Comparison of ENCODE assay signal across 17 mouse cellular contexts in the genomic region with DNA sequence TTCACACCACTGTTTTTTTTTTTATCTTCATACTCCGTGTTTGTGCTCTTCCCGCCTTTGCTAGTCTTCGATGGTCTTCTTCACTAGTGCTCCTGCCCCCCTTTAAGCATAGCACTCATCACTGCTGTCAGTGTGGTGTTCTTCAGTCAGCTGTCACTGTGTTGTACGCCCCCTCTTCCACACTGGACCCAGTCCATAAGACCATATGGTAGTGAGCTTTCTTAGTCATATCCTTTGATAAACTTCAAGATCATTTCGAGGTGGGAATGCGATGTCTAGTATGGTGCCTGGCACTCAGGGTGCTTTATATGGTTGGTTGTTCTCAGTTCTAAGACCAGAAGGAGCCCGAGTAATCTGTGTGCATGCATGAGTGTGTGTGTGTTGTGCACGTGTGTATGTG. TPM values are rescaled to one million over a fixed set of nuclear protein-coding genes. Genes with fewer than 3 reads are reported as not detected.
A peak's percentile ranks its signal among the peaks of the same experiment; 100 is the strongest.
DNase-seq lines count a peak whose midpoint lies in the region; ATAC-seq and TF ChIP-seq lines count a peak whose summit lies in the region.
"Had no signal": no experiment of that assay in that cellular context is flagged by ENCODE, and none has a peak within 500 bp of the region (broad histone marks: within the 10 kb centered on the region; RNA-seq: fewer than 3 reads in every experiment).

No protein-coding gene starts in this region.

- 65% methylated on average over 8 of the region's 8 CpGs for WGBS in forebrain, embryonic 16.5 days
- WGBS in thymus, adult 2 months: 98% methylated on average over 8 of the region's 8 CpGs

- peak; percentile 44 to 74 for DNase-seq in frontal cortex, postnatal 36 days (ENCODE audit: low spot score in 2 of 2)
- DNase-seq in frontal cortex, postnatal 25 days (ENCODE audit: low spot score in 2 of 2): no peak
- DNase-seq in left cerebral cortex, postnatal 36 days (ENCODE audit: low spot score in 2 of 2): peak; percentile 30 to 38
- DNase-seq in left cerebral cortex, postnatal 4 days: no peak
- peak; percentile 40 for DNase-seq in lung, postnatal 25 days (ENCODE audit: low spot score)
- DNase-seq in gastrocnemius, adult 8-10 months (ENCODE audit: low spot score in 2 of 2): no peak
- DNase-seq in thymus, adult 2 months: no peak
- DNase-seq: adrenal gland, adult 2 months; cerebellum, adult 9-11 months had no signal

- no peak for TF ChIP-seq CTCF in thymus, adult 2 months (IDR thresholded peaks at IDR 0.05; ENCODE audit: borderline replicate concordance, control insufficient read depth, extremely low read depth, insufficient read depth, low read length, poor library complexity)

- H3K4me1 ChIP-seq in forebrain, embryonic 16.5 days (replicated peaks; ENCODE audit: control insufficient read depth, insufficient read depth, low read length): peaks cover 27% of the 10 kb centered on the region
- peaks cover 3% of the 10 kb centered on the region; the same call in 1 of the 2 replicates for H3K4me1 ChIP-seq in thymus, adult 2 months (replicated peaks; ENCODE audit: control insufficient read depth, insufficient read depth, low read length)
- H3K4me1 ChIP-seq: midbrain, embryonic 13.5 days had no signal

- no peaks in the 10 kb centered on the region for H3K27me3 ChIP-seq in forebrain, embryonic 16.5 days (replicated peaks; ENCODE audit: control insufficient read depth, insufficient read depth, low read length)
- H3K27me3 ChIP-seq in thymus, adult 2 months (ENCODE audit: control insufficient read depth, insufficient read depth, low read length): no peaks in the 10 kb centered on the region
- H3K27me3 ChIP-seq: limb, embryonic 15.5 days; midbrain, embryonic 13.5 days had no signal

- intact Hi-C loops in left cerebral cortex, postnatal 36 days (cut with DNase I): loop anchor here (5.0 kb wide), 1 partner anchor 40 kb away; no protein-coding TSS in a partner anchor
- intact Hi-C loops in left cerebral cortex, postnatal 4 days (cut with DNase I): loop anchor here (5.0 kb wide), 1 partner anchor 40 kb away; no protein-coding TSS in a partner anchor

- H3K27ac ChIP-seq in forebrain, embryonic 16.5 days (ENCODE audit: low read length): peak overlapping the region; percentile 93
- no peak overlapping the region for H3K27ac ChIP-seq in thymus, adult 2 months (ENCODE audit: control insufficient read depth, insufficient read depth, low read length)
- H3K27ac ChIP-seq: limb, embryonic 15.5 days had no signal

- peaks cover 16% of the 10 kb centered on the region for H3K36me3 ChIP-seq in forebrain, embryonic 16.5 days (ENCODE audit: control insufficient read depth, insufficient read depth)
- no peaks in the 10 kb centered on the region for H3K36me3 ChIP-seq in thymus, adult 2 months (ENCODE audit: control insufficient read depth, insufficient read depth, low read length)

- peak; percentile 58 for ATAC-seq in forebrain, embryonic 16.5 days
- ATAC-seq: midbrain, embryonic 13.5 days had no signal

- no peak overlapping the region for H3K4me2 ChIP-seq in forebrain, embryonic 16.5 days (ENCODE audit: low read length)
- H3K4me2 ChIP-seq: limb, embryonic 15.5 days; midbrain, embryonic 13.5 days had no signal

- peaks cover 3% of the 10 kb centered on the region; the same call in 1 of the 2 replicates for H3K9me3 ChIP-seq in forebrain, embryonic 16.5 days (ENCODE audit: control insufficient read depth, low read length)
- H3K9me3 ChIP-seq: limb, embryonic 15.5 days; midbrain, embryonic 13.5 days had no signal

- TF ChIP-seq POLR2A in thymus, adult 2 months (IDR thresholded peaks at IDR 0.05; ENCODE audit: control insufficient read depth, extremely low read depth, insufficient read depth, low read length, poor library complexity): no peak

- H3K9ac ChIP-seq in forebrain, embryonic 16.5 days (replicated peaks; ENCODE audit: low read depth, low read length): no peak overlapping the region
- H3K9ac ChIP-seq: limb, embryonic 15.5 days; midbrain, embryonic 13.5 days had no signal

- H3K4me3 ChIP-seq in forebrain, embryonic 16.5 days (replicated peaks; ENCODE audit: low read length): no peak overlapping the region
- no peak overlapping the region for H3K4me3 ChIP-seq in thymus, adult 2 months (ENCODE audit: control insufficient read depth, insufficient read depth, low read length)
- H3K4me3 ChIP-seq: limb, embryonic 15.5 days; midbrain, embryonic 13.5 days had no signal

RNA-seq across cellular contexts. Expression of a gene that starts 37.4 kb away (rescaled TPM):
- total RNA-seq in left cerebral cortex, postnatal 36 days (2021): under 1 TPM in 1 of 2 experiments, not detected in 1; 0.25 TPM
- under 1 TPM in 1 of 2 experiments, not detected in 1; 0.30 TPM for total RNA-seq in left cerebral cortex, postnatal 4 days (2021)
- polyA plus RNA-seq in forebrain, embryonic 16.5 days (2015; fragmentation: Nextera tagmentation; extraction: Ambion mirVana): 0.16 TPM in 1 of 2 replicates, not detected in the other
- total RNA-seq in gastrocnemius, adult 8-10 months (2022): not detected
- polyA plus RNA-seq in thymus, adult 2 months (2012; rRNA removed): 8.3 and 16.6 TPM in 2 replicates
- total RNA-seq: adrenal gland, adult 2 months; ES-E14; granulocyte monocyte progenitor cell, adult 5-6 weeks; hindbrain, postnatal 0 days had no signal
- polyA plus RNA-seq: adrenal gland, adult 2 months; C2C12; limb, embryonic 15.5 days; midbrain, embryonic 13.5 days; urinary bladder, adult 2 months had no signal

RNA-seq across cellular contexts. Expression of a gene that starts 43.4 kb away (rescaled TPM):
- 100 to 1,000 TPM; 299 to 314 TPM for total RNA-seq in left cerebral cortex, postnatal 36 days (2021)
- 10 to 100 TPM; 90.4 to 93.5 TPM for total RNA-seq in left cerebral cortex, postnatal 4 days (2021)
- 19.5 and 22.6 TPM in 2 replicates for polyA plus RNA-seq in forebrain, embryonic 16.5 days (2015; fragmentation: Nextera tagmentation; extraction: Ambion mirVana)
- total RNA-seq in gastrocnemius, adult 8-10 months (2022): 10 to 100 TPM; 50.2 to 56.6 (median 53.5) TPM
- 16.0 and 16.5 TPM in 2 replicates for polyA plus RNA-seq in thymus, adult 2 months (2012; rRNA removed)

RNA-seq across cellular contexts. Expression of a gene that starts 56.4 kb away (rescaled TPM):
- 10 to 100 TPM; 12.9 to 18.3 TPM for total RNA-seq in left cerebral cortex, postnatal 36 days (2021)
- 1 to 10 TPM; 4.3 to 6.9 TPM for total RNA-seq in left cerebral cortex, postnatal 4 days (2021)
- polyA plus RNA-seq in forebrain, embryonic 16.5 days (2015; fragmentation: Nextera tagmentation; extraction: Ambion mirVana): 29.0 and 29.2 TPM in 2 replicates
- not detected for total RNA-seq in gastrocnemius, adult 8-10 months (2022)
- 27.9 and 29.9 TPM in 2 replicates for polyA plus RNA-seq in thymus, adult 2 months (2012; rRNA removed)

Comparison
In these comparisons a context has a peak if more than half of its experiments do, and no peak if none do; other contexts are left out.
1. DNase-seq: peak in frontal cortex, postnatal 36 days (2 of 2), left cerebral cortex, postnatal 36 days (2 of 2) and lung, postnatal 25 days (single experiment); none in frontal cortex, postnatal 25 days (0 of 2), left cerebral cortex, postnatal 4 days (single experiment), gastrocnemius, adult 8-10 months (0 of 2) and thymus, adult 2 months (single experiment).
2. RNA of a gene that starts 56.4 kb away (total RNA-seq): 12.9 to 18.3 TPM in left cerebral cortex, postnatal 36 days and 4.3 to 6.9 TPM in left cerebral cortex, postnatal 4 days; not detected in gastrocnemius, adult 8-10 months; every median in the first group is over 4 times any median in the second.